In genomic region chr7:73191388-73192278, GRCm38 (mm10) we compare ENCODE assay signal across 12 mouse cellular contexts.
DNase-seq lines count a peak whose midpoint lies in the region; ATAC-seq and TF ChIP-seq lines count a peak whose summit lies in the region.
"Had no signal": no experiment of that assay in that cellular context is flagged by ENCODE, and none has a peak within 500 bp of the region (broad histone marks: within the 10 kb centered on the region; RNA-seq: fewer than 3 reads in every experiment).

No protein-coding gene starts in this region.

- no peak overlapping the region for H3K4me2 ChIP-seq in forebrain, embryonic 15.5 days (replicated peaks)
- 0 out of 2 replicates have a peak overlapping the region, but pooled peaks have one; percentile 2 for H3K4me2 ChIP-seq in midbrain, embryonic 11.5 days
- H3K4me2 ChIP-seq: limb, embryonic 13.5 days had no signal

- 18% methylated on average over 12 of the region's 12 CpGs for WGBS in forebrain, embryonic 15.5 days
- WGBS in midbrain, embryonic 11.5 days = 14% methylated on average over 12 of the region's 12 CpGs
- 55% methylated on average over 12 of the region's 12 CpGs for WGBS in limb, embryonic 10.5 days

- peak overlapping the region; percentile 51 for H3K27ac ChIP-seq in forebrain, embryonic 15.5 days (replicated peaks)
- H3K27ac ChIP-seq in midbrain, embryonic 11.5 days (ENCODE audit: low read depth, low read length) = peak overlapping the region; percentile 87
- H3K27ac ChIP-seq in limb, embryonic 10.5 days = no peak overlapping the region
- H3K27ac ChIP-seq: limb, embryonic 13.5 days had no signal

- no peak overlapping the region for H3K4me3 ChIP-seq in forebrain, embryonic 15.5 days
- H3K4me3 ChIP-seq in midbrain, embryonic 11.5 days (ENCODE audit: low read depth, low read length) = no peak overlapping the region
- H3K4me3 ChIP-seq in limb, embryonic 10.5 days = no peak overlapping the region
- H3K4me3 ChIP-seq: limb, embryonic 13.5 days had no signal

- peak; percentile 6 for DNase-seq in R1 (ENCODE audit: low read depth, low spot score)
- peak; percentile 93 for DNase-seq in brain, embryonic 14.5 days (ENCODE audit: low read depth)
- DNase-seq in midbrain, embryonic 11.5 days (ENCODE audit: low spot score, missing footprints) = peak; percentile 96
- no peak for DNase-seq in thymus, postnatal 4 days
- DNase-seq in limb, embryonic 10.5 days (ENCODE audit: low spot score) = no peak
- no peak for DNase-seq in lung, postnatal 10 days
- no peak for DNase-seq in left cerebral cortex, postnatal 10 days (ENCODE audit: extremely low spot score in 1 of 2, low spot score in 2 of 2)
- DNase-seq: cerebellum, adult 11-12 months; kidney, postnatal 36 days had no signal

- no peak for TF ChIP-seq CTCF in brain, embryonic 14.5 days (IDR thresholded peaks at IDR 0.05; ENCODE audit: borderline replicate concordance, extremely low read depth, insufficient read depth, insufficient read length)

- peak; percentile 62 for ATAC-seq in forebrain, embryonic 15.5 days (replicated peaks)
- ATAC-seq in midbrain, embryonic 11.5 days (ENCODE audit: low FRiP score) = peak; percentile 97
- ATAC-seq: lung, postnatal 0 days had no signal

- no peaks in the 10 kb centered on the region for H3K27me3 ChIP-seq in forebrain, embryonic 15.5 days
- no peaks in the 10 kb centered on the region for H3K27me3 ChIP-seq in midbrain, embryonic 11.5 days (ENCODE audit: control insufficient read depth, insufficient read depth, low read length)
- no peaks in the 10 kb centered on the region for H3K27me3 ChIP-seq in limb, embryonic 10.5 days (ENCODE audit: low read depth, poor library complexity, severe bottlenecking)
- H3K27me3 ChIP-seq: limb, embryonic 13.5 days had no signal

- H3K4me1 ChIP-seq in forebrain, embryonic 15.5 days = peaks cover 26% of the 10 kb centered on the region
- peaks cover 40% of the 10 kb centered on the region for H3K4me1 ChIP-seq in midbrain, embryonic 11.5 days (ENCODE audit: control insufficient read depth, insufficient read depth, low read length)
- peaks cover 4% of the 10 kb centered on the region; the same call in 1 of the 2 replicates for H3K4me1 ChIP-seq in limb, embryonic 10.5 days

- H3K36me3 ChIP-seq in forebrain, embryonic 15.5 days = no peaks in the 10 kb centered on the region
- no peaks in the 10 kb centered on the region for H3K36me3 ChIP-seq in midbrain, embryonic 11.5 days (ENCODE audit: control insufficient read depth, insufficient read depth, low read length)
- H3K36me3 ChIP-seq in limb, embryonic 10.5 days = no peaks in the 10 kb centered on the region
- H3K36me3 ChIP-seq: limb, embryonic 13.5 days had no signal

- no peaks in the 10 kb centered on the region for H3K9me3 ChIP-seq in forebrain, embryonic 15.5 days
- H3K9me3 ChIP-seq in midbrain, embryonic 11.5 days (ENCODE audit: control insufficient read depth, low read length) = no peaks in the 10 kb centered on the region; the same call in 1 of the 2 replicates
- H3K9me3 ChIP-seq in limb, embryonic 10.5 days (replicated peaks) = no peaks in the 10 kb centered on the region
- H3K9me3 ChIP-seq: limb, embryonic 13.5 days had no signal

- TF ChIP-seq POLR2A in brain, embryonic 14.5 days (IDR thresholded peaks at IDR 0.05; ENCODE audit: borderline replicate concordance, extremely low read depth, insufficient read depth, insufficient read length, poor library complexity, severe bottlenecking) = no peak

- no peak overlapping the region for H3K9ac ChIP-seq in forebrain, embryonic 15.5 days (replicated peaks)
- no peak overlapping the region for H3K9ac ChIP-seq in midbrain, embryonic 11.5 days (ENCODE audit: low read length)
- H3K9ac ChIP-seq: limb, embryonic 13.5 days had no signal

- intact Hi-C loops in left cerebral cortex, postnatal 10 days (cut with DNase I) = no loop called here

Comparison
In these comparisons a context has a peak if more than half of its experiments do, and no peak if none do; other contexts are left out.
1. DNase-seq: peak in R1 (single experiment), brain, embryonic 14.5 days (single experiment) and midbrain, embryonic 11.5 days (single experiment); none in thymus, postnatal 4 days (single experiment), limb, embryonic 10.5 days (single experiment), lung, postnatal 10 days (single experiment) and left cerebral cortex, postnatal 10 days (0 of 2).